Mouse (Mus musculus) lung, postnatal 0 days (tissue): ENCODE data around the gene Ereg.

Experiments used
- CTCF ChIP-seq: IDR thresholded peaks from 2 replicates; pipeline ENCODE4 v1.5.1; 2016; ENCODE audit warnings: antibody characterized with exemption, mild to moderate bottlenecking
- EP300 ChIP-seq: IDR thresholded peaks from 2 replicates; pipeline ENCODE4 v1.6.1; 2016; ENCODE audit warnings: antibody characterized with exemption, mild to moderate bottlenecking, control low read depth

DNA sequence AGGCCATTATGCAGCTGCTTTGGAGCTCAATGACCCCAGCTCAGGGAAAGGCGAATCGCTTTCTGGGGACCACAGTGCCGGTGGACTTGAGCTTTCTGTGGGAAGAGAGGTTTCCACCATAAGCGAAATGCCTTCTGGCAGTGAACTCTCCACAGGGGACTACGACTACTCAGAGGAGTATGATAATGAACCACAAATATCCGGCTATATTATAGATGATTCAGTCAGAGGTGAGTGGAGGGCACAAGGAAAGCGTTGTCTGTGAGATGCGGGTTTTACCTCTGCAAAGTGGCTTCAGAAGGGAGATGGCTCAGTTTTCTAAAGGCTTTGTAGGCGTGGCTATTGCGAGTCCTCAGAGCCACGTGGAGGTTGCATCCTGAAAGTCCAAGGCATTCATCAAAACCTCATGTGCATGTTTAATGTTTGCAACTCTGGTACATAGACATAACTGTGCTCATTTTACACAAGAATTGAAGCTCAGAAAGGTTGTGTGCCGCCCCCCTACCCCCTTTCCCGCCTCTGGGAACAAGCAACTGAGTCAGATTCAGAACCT lies 66.5 kb downstream of the Ereg start:
- TF ChIP-seq CTCF (no peak), EP300 (no peak)
